Mouse (Mus musculus) heart, embryonic 16.5 days (tissue): ENCODE results near the gene Pnpla1. TPM values are rescaled to one million over a fixed set of nuclear protein-coding genes. Genes with fewer than 3 reads are reported as not detected.

Experiments
- ATAC-seq: fragments of 200-750 bp; cut with Nextera tagmentation; replicated peaks from 2 replicates; pipeline ENCODE4 v1.8.0; 2017; ENCODE audit warnings: moderate number of reproducible peaks; ENCODE audit not compliant: insufficient read depth, low FRiP score; ENCODE audit errors: extremely low read depth
- H3K27ac ChIP-seq: fragments of 300-500 bp; sonication (generic); 2 replicates; pipeline ENCODE4 v1.5.1; 2014; ENCODE audit warnings: mild to moderate bottlenecking, low read length, control low read depth, moderate library complexity
- H3K27me3 ChIP-seq: fragments of 300-500 bp; sonication (generic); 2 replicates; pipeline ENCODE4 v1.6.1; 2014; ENCODE audit warnings: low read length, mixed read lengths; ENCODE audit not compliant: control insufficient read depth, insufficient read depth
- H3K36me3 ChIP-seq: fragments of 300-500 bp; sonication (generic); 2 replicates; pipeline ENCODE4 v1.6.1; 2014; ENCODE audit not compliant: control insufficient read depth, insufficient read depth
- H3K4me1 ChIP-seq: fragments of 300-500 bp; sonication (generic); 2 replicates; pipeline ENCODE4 v1.6.1; 2014; ENCODE audit warnings: low read length, mixed read lengths; ENCODE audit not compliant: control insufficient read depth, insufficient read depth
- H3K4me2 ChIP-seq: fragments of 300-500 bp; sonication (generic); 2 replicates; pipeline ENCODE4 v1.6.1; 2014; ENCODE audit warnings: low read depth, mild to moderate bottlenecking, control low read depth, low read length
- H3K4me3 ChIP-seq: fragments of 300-500 bp; sonication (generic); 2 replicates; pipeline ENCODE4 v1.5.1; 2014; ENCODE audit warnings: mild to moderate bottlenecking, control low read depth, low read length
- H3K9ac ChIP-seq: fragments of 300-500 bp; sonication (generic); 2 replicates; pipeline ENCODE4 v1.6.1; 2014; ENCODE audit warnings: low read length, control low read depth
- H3K9me3 ChIP-seq: fragments of 300-500 bp; sonication (generic); replicated peaks from 2 replicates; pipeline ENCODE4 v1.6.1; 2016; ENCODE audit warnings: low read length; ENCODE audit not compliant: control insufficient read depth
- WGBS: fragments of 180-500 bp; shearing (Covaris S2); extraction: QIAGEN DNeasy Blood & Tissue Kit; methylation state at CpG from one replicate; pipeline ENCODE4 v1.1.7; 2014; 5-methylcytosine and 5-hydroxymethylcytosine counted together
- polyA plus RNA-seq: library from polyadenylated mRNA; unstranded; fragments of >200 nt; fragmentation: Nextera tagmentation; extraction: Ambion mirVana; gene quantifications from 2 replicates; pipeline ENCODE4 v1.2.1, GENCODE M21; 2015

Gene Pnpla1
- polyA plus RNA-seq, 1 experiment from 2014 or later = 0.03 TPM

DNA sequence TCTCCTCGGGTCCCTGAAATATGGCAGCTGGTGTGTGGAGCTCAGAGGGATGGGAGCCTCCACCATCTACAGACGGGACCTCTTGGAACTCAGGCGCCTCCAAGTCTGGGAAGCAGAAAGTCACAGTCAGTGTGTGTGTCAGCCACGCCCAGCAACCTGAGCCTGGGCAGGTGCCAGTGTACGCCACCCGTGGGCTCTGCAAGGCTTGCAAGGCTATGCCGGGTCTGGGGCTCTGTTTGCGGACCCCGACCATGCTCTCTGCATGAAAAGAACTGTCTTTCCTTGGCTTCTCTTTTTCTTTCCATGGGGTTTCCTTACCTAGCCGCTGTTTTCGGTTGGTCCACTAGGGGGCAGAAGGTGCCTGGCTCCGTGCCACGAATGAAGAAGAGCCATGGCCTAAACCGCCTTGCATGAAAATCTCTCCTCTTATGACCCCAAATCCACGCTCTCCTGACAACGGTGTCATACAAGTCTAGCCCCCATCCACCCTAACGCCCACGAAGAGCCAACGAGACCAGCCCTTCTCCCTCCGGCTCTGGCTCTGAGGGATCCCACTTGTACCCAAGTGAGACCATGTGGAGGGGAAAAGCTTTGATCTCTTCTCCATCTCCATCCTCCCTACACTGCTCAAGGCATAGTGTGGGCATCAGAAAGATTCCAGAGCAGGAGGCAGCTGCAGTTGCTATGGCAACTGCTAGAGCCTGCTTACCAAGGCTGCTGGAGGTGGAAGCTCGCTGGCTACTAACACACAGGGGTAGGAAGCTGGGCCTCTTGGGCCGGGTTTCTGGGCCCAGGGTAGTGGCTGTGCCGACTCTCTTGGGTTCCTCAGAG is 46.5 kb downstream of the Pnpla1 start:
- Histone ChIP-seq H3K9me3 (no peaks in the 10 kb centered on the region), H3K9ac (no peak overlapping the region), H3K27ac (no peak overlapping the region), H3K4me2 (no peak overlapping the region), H3K4me3 (no peak overlapping the region), H3K36me3 (no peaks in the 10 kb centered on the region), H3K27me3 (peaks cover 4% of the 10 kb centered on the region), H3K4me1 (0 out of 2 replicates have a peak, but pooled peaks cover 2% of the 10 kb centered on the region)
- no peak for ATAC-seq
- 33% methylated on average over 23 of the region's 23 CpGs for WGBS

DNA sequence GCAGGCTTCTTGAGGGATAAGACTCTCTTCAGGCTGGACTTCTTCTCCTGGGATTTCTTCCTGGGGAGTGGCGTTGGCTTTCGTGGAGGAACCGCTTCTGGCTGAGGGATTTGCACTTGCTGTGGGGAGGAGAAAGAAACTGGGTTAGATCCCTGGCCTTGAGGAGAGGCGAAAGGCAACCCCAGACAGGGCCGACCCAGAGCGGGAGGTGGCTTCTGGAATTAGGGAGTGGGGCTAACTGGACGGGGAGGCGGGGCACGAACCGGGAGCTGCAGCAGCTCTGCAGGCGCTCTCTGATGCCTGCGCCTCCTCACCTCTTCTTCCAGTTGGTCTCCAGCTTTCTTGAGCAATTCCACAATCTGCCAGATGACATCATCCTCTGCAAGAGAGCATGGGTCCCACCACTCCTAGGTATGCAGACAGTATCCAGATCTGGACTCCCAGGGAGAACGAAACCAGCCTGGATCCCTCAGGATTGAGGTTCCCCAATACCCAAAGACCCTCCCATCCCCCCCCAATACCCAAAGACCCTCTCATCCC is 47.2 kb downstream of the Pnpla1 start:
- no peak for ATAC-seq
- WGBS = 73% methylated on average over 13 of the region's 13 CpGs
- Histone ChIP-seq H3K4me1 (0 out of 2 replicates have a peak, but pooled peaks cover 2% of the 10 kb centered on the region), H3K27ac (no peak overlapping the region), H3K9ac (no peak overlapping the region), H3K27me3 (peaks cover 5% of the 10 kb centered on the region), H3K4me2 (no peak overlapping the region), H3K9me3 (no peaks in the 10 kb centered on the region), H3K36me3 (no peaks in the 10 kb centered on the region), H3K4me3 (no peak overlapping the region)

DNA sequence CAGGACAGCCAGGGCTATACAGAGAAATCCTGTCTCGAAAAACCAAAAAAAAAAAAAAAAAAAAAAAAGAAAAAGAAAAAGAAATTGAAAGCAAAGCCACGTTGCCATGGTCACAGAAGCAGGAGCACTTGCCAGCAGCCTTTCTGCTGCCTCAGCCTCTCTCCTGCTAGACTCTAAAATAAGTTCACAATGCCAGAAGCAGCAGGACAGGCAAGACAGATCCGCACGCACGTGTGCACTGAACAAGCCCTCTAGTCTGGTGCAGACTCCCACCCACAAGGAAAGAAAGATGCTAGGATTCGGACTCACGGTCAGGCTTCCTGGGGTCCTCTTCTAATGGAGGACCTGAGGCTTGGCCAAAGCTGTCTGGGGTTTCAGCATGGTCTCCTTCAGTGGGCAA is 49.7 kb downstream of the Pnpla1 start:
- 82% methylated on average over 7 of the region's 7 CpGs for WGBS
- peaks cover 6% of the 10 kb centered on the region for H3K27me3 ChIP-seq
- H3K9me3 ChIP-seq = no peaks in the 10 kb centered on the region
- 0 out of 2 replicates have a peak, but pooled peaks cover 2% of the 10 kb centered on the region for H3K4me1 ChIP-seq
- no peak for ATAC-seq
- H3K27ac ChIP-seq = no peak overlapping the region
- no peak overlapping the region for H3K4me2 ChIP-seq
- H3K36me3 ChIP-seq = no peaks in the 10 kb centered on the region
- H3K9ac ChIP-seq = no peak overlapping the region
- no peak overlapping the region for H3K4me3 ChIP-seq

DNA sequence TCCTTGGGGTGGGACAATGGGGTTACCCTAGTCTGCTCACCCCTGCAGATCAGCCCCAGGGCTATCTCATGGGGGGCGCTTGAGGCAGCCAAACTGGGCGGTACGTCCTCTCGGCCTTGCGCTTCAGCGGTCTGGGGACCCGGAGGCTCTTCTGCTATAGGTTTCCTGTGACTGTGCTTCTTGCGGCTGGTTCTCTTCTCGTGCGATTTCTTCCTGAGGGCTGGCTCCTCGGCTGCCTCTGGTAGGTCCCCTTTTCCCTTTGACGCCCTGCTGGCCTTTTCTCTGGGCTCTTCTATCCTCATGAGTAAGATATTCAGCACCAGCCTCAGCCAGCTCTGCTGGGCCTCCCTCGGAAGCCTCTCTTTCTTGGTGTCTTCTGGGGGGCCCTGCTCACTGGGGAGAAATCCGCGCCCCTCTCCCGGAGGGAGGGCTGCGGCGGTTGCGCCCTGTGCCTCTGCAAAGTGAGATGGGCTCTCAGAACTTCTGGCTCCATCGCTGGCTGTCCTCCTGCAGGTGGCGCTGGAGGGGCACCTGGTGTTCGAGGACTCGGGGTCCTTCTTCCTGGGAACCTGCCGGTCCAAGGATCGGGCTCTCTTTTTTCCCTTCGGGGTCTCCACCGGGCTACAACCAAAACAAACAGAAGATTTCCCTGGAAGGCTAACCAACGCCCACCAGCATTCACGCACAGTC is 51.2 kb downstream of the Pnpla1 start:
- Histone ChIP-seq H3K4me3 (peak overlapping the region; percentile 20), H3K4me1 (0 out of 2 replicates have a peak, but pooled peaks cover 2% of the 10 kb centered on the region), H3K36me3 (no peaks in the 10 kb centered on the region), H3K4me2 (peak overlapping the region; percentile 53), H3K9me3 (no peaks in the 10 kb centered on the region), H3K9ac (peak overlapping the region; percentile 30; the same call in 1 of the 2 replicates), H3K27me3 (peaks cover 6% of the 10 kb centered on the region), H3K27ac (no peak overlapping the region)
- WGBS = 6% methylated on average over 29 of the region's 29 CpGs
- peak; percentile 37; the same call in 1 of the 2 replicates for ATAC-seq

DNA sequence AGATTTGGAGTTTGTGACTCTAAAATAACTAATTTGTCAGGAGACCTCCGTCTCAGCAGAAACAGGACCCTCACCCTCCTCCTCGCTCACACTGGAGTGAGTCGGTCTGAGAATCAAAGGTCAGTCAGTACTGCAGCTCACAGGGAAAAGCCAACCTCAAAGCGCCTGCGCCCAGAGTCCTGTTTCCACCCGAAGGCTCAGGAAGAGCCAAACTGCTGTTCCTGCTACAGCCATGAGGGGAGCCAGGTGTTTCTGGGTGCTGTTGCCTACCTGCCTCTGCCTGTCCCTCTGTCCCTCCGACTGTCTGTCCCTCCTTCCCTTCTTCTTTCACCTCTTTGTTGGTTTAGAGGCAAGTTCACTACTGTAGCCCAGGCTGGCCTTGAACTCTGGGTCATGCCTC is 51.9 kb downstream of the Pnpla1 start:
- WGBS = 33% methylated on average over 7 of the region's 7 CpGs
- no peak for ATAC-seq
- Histone ChIP-seq H3K9me3 (no peaks in the 10 kb centered on the region), H3K27ac (no peak overlapping the region), H3K4me3 (no peak overlapping the region), H3K4me1 (0 out of 2 replicates have a peak, but pooled peaks cover 2% of the 10 kb centered on the region), H3K27me3 (peaks cover 6% of the 10 kb centered on the region), H3K4me2 (no peak overlapping the region), H3K36me3 (no peaks in the 10 kb centered on the region), H3K9ac (no peak overlapping the region)

DNA sequence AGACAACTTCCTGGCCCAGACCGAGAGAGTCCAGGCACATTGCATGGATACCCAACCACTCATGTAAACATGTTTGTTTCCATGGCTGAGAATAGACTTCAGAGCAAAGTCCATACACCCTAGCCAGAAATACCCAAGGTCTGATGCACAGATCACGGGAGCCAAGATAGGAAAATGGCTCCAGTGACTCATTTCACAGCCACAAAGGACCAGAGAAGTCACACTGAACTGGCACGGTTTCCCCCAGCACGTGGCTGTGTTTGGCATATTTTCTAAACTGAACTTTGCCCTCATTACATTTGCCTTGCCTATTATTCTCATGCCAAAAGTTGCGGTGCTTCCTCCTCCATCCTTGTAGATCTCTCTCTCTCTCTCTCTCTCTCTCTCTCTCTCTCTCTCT is 55.0 kb downstream of the Pnpla1 start:
- WGBS = 51% methylated on average over 5 of the region's 5 CpGs
- Histone ChIP-seq H3K4me2 (no peak overlapping the region), H3K4me1 (0 out of 2 replicates have a peak, but pooled peaks cover 2% of the 10 kb centered on the region), H3K4me3 (no peak overlapping the region), H3K27me3 (peaks cover 6% of the 10 kb centered on the region), H3K27ac (no peak overlapping the region), H3K9me3 (no peaks in the 10 kb centered on the region), H3K36me3 (no peaks in the 10 kb centered on the region), H3K9ac (no peak overlapping the region)
- ATAC-seq = no peak

DNA sequence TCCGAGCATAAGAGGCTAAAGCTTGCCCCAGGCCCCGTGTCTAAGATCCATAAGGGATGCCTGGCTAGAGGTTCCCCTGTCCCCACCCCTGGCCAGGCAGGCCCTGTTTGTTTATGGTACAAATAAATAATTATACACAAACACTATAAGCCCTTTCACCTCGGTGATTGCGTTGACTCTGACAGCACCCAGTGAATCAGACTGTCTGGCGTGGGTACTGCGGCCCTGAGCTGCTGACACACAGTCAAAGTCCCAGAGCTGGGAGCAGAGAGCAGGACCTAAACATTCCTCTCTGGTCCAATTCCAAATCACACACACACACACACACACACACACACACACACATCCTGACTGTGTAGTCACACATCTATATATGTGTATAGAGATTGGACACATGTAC is 55.7 kb downstream of the Pnpla1 start:
- Histone ChIP-seq H3K4me2 (no peak overlapping the region), H3K27ac (no peak overlapping the region), H3K4me1 (0 out of 2 replicates have a peak, but pooled peaks cover 2% of the 10 kb centered on the region), H3K27me3 (peaks cover 2% of the 10 kb centered on the region), H3K36me3 (no peaks in the 10 kb centered on the region), H3K4me3 (no peak overlapping the region), H3K9ac (no peak overlapping the region), H3K9me3 (no peaks in the 10 kb centered on the region)
- 75% methylated on average over 6 of the region's 6 CpGs for WGBS
- no peak for ATAC-seq

DNA sequence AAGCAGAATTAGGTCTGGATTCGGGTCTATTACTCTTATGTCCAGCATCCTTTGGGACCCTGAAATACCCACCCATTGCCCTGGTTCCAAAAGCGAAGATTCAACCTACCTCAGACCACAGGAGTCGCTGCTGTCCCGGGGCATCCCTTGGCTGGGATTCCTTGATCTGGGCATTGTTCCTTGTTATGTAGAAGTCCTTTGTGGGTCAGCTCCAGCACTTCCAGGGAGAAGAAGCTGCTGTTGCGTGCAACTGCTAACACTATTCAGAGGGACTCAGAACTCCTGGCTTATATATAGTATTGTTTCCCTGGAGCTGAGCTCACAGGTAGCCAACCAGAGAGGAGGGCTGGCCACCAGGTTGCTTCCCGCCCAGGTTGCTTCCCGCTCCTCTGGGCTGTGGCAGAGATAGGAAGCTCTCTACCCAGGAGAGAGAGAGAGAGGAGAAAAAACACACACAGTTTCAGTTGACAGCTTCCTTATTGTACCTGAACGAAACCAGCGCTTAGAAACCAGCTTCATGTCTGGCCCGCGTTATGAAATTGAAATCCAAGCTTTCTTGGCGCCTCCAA is 56.9 kb downstream of the Pnpla1 start, which contains the start of gene 4930539E08Rik:
Gene 4930539E08Rik (minus strand): TSS at position 265 of the 569 bp plus-strand sequence.
- no peak within 1 kb of the TSS for H3K9ac ChIP-seq
- H3K4me2 ChIP-seq = no peak within 1 kb of the TSS
- WGBS = 67% methylated on average over 12 of the region's 12 CpGs
- no peaks in the 10 kb centered on the region for H3K4me1 ChIP-seq
- H3K4me3 ChIP-seq = no peak within 1 kb of the TSS
- H3K27me3 ChIP-seq = peaks cover 2% of the 10 kb centered on the region
- no peak for ATAC-seq
- H3K27ac ChIP-seq = no peak within 1 kb of the TSS
- H3K9me3 ChIP-seq = no peaks in the 10 kb centered on the region
- H3K36me3 ChIP-seq = no peaks in the 10 kb centered on the region
